Mouse (Mus musculus) layer of hippocampus, adult 2 months (tissue): Measurements from ENCODE around the gene Txlna. TPM values are rescaled to one million over a fixed set of nuclear protein-coding genes. Genes with fewer than 3 reads are reported as not detected.
A peak's percentile ranks its signal among the peaks of the same experiment; 100 is the strongest.

ENCODE experiments used
- DNase-seq, 2 experiments: peaks; one replicate each; pipeline ENCODE4 v3.0.0; 2022; ENCODE audit warnings: low spot score in 2 of 2
- H3K27ac ChIP-seq: fragments of 200-600 bp; 2 replicates; pipeline ENCODE4 v1.8.1; 2022
- H3K4me3 ChIP-seq: fragments of 200-600 bp; 2 replicates; pipeline ENCODE4 v1.8.1; 2022; ENCODE audit warnings: mild to moderate bottlenecking
- CTCF ChIP-seq: fragments of 200-600 bp; conservative IDR thresholded peaks from 2 replicates; pipeline ENCODE4 v1.8.1; 2022; ENCODE audit warnings: antibody characterized with exemption, mild to moderate bottlenecking, moderate library complexity
- total RNA-seq, 2 experiments: library from RNA; stranded (reverse); gene quantifications; 2 replicates each; pipeline ENCODE4 v1.2.3; 2021

The Txlna gene
- total RNA-seq, 2 experiments from 2014 or later: 49.7 to 51.3 TPM

DNA sequence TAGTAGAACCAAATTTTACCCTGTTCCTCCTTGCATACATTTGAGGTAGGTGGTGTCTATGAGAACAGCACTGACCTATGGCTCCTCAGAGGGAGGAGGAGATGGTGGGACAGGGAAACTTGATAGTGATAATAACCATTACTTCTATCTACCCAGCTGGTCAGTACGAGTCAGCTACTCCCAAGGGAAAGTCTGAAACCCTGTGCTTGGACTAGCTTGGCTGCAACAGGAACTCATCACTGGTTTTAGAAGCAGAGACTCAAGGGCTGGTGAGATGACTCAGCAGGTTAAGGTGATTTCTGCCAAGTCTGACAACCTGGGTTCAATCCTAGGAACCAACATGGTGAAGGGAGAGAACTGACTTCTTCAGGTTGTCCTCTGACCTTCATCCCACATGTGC lies 7.8 kb upstream of the Txlna start:
- no peak for DNase-seq

GRCm38 (mm10) chr4:129645204-129645603 lies 4.3 kb upstream of the Txlna start:
- Histone ChIP-seq H3K27ac (peak overlapping the region; percentile 24; the same call in 1 of the 2 replicates), H3K4me3 (no peak overlapping the region)
- TF ChIP-seq CTCF: no peak
- no peak for DNase-seq

More for the DNA sequence above, 7.8 kb upstream of the Txlna start:
- Histone ChIP-seq H3K4me3 (no peak overlapping the region), H3K27ac (no peak overlapping the region)
- no peak for TF ChIP-seq CTCF

GRCm38 (mm10) chr4:129641756-129642155 lies 891 bp upstream of the Txlna start:
- Histone ChIP-seq H3K27ac (peak overlapping the region; percentile 95), H3K4me3 (peak overlapping the region; percentile 80)
- DNase-seq: no peak
- TF ChIP-seq CTCF: no peak

DNA sequence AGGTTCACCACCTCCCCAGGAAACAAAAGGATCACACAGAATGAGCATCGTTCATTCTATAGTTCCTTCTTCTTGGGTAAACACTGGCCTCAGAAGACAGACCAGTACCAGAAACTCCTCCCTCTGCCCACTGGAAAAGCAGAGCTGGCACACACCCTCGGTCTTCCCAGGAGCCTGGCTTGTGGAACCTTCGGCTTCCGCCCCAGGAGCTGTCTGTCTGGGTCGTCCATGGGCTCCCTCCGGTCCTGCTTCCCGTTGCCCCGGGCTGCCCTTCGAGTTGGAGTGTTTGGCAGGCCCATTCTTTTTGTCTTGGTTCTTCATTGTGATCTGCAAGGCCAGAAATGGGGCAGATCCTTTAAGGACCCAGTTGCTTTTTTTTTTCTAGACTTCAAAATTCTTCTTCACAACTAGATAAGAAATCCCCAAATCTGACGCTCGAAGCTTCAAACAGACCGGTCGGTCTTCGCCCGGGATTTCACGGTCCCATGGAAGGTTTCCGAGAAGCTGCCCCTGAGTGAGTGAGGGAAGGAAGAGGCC lies 696 bp downstream of the Txlna start:
- no peak for DNase-seq
- Histone ChIP-seq H3K27ac (peak overlapping the region; percentile 95), H3K4me3 (peak overlapping the region; percentile 80)
- TF ChIP-seq CTCF: no peak

- DNase-seq: no peak
- TF ChIP-seq CTCF: no peak
- Histone ChIP-seq H3K27ac (peak overlapping the region; percentile 95; the same call in 1 of the 2 replicates), H3K4me3 (peak overlapping the region; percentile 80)
These were observed 1.6 kb downstream of the Txlna start for GRCm38 (mm10) chr4:129639221-129639620.

DNA sequence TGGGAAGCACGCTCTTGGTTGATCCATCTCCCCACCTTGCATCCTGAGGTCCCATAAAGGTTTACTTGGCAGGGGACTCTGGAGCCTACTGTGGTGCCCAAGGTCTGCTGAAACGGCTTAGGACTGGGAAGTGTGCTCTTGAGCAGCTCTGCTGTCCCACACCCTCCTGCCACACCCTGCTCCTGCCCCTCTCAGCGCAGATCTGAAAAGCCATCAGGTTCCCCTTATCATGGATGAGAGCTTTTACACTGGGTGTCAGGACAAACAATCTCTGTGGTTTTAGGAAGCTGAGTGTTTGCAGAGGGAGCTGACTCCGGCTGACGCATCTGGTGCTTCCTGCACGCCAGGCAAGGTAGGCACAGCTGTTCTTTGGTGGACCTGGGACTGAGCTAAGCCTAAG lies 7.0 kb downstream of the Txlna start:
- no peak overlapping the region for H3K27ac ChIP-seq
- no peak for TF ChIP-seq CTCF
- no peak for DNase-seq
- H3K4me3 ChIP-seq: no peak overlapping the region

- TF ChIP-seq CTCF: no peak
- Histone ChIP-seq H3K27ac (peak overlapping the region; percentile 40; the same call in 1 of the 2 replicates), H3K4me3 (no peak overlapping the region)
- DNase-seq: no peak
These were observed 9.0 kb downstream of the Txlna start for GRCm38 (mm10) chr4:129631867-129632266.

- no peak for DNase-seq
- peak overlapping the region; percentile 40; the same call in 1 of the 2 replicates for H3K27ac ChIP-seq
- no peak overlapping the region for H3K4me3 ChIP-seq
- TF ChIP-seq CTCF: no peak
These were observed 9.9 kb downstream of the Txlna start for GRCm38 (mm10) chr4:129630944-129631343.

DNA sequence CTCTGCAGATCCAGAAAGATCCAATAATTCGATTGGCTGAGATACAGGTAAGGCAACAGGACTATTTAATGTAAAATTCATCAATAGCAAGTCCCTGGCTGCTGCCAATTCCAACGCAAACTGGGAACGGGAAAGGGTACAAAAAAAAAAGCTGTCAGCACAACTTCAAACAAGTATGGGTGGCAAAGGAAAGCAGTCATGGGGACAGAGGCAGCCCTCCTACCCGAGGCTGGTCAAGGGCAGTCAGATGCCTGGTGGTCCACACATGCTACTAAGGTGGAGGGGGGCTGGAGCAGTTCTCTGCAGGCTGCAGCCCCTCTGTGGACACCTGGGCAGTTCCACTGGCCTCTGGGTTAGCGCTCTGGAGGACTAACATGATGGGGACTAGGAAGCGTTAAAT lies 14.8 kb downstream of the Txlna start:
- Histone ChIP-seq H3K27ac (peak overlapping the region; percentile 98; the same call in 1 of the 2 replicates), H3K4me3 (no peak overlapping the region)
- no peak for DNase-seq
- no peak for TF ChIP-seq CTCF

- no peak for DNase-seq
These were observed 15.4 kb downstream of the Txlna start for GRCm38 (mm10) chr4:129625496-129625895.

GRCm38 (mm10) chr4:129625029-129625370 lies 15.9 kb downstream of the Txlna start:
- peak in 1 of 2 experiments; percentile 49 for DNase-seq
- Histone ChIP-seq H3K27ac (peak overlapping the region; percentile 98), H3K4me3 (peak overlapping the region; percentile 90)
- TF ChIP-seq CTCF: no peak

More at GRCm38 (mm10) chr4:129625496-129625895, 15.4 kb downstream of the Txlna start:
- TF ChIP-seq CTCF: no peak
- H3K27ac ChIP-seq: peak overlapping the region; percentile 98
- H3K4me3 ChIP-seq: no peak overlapping the region

DNA sequence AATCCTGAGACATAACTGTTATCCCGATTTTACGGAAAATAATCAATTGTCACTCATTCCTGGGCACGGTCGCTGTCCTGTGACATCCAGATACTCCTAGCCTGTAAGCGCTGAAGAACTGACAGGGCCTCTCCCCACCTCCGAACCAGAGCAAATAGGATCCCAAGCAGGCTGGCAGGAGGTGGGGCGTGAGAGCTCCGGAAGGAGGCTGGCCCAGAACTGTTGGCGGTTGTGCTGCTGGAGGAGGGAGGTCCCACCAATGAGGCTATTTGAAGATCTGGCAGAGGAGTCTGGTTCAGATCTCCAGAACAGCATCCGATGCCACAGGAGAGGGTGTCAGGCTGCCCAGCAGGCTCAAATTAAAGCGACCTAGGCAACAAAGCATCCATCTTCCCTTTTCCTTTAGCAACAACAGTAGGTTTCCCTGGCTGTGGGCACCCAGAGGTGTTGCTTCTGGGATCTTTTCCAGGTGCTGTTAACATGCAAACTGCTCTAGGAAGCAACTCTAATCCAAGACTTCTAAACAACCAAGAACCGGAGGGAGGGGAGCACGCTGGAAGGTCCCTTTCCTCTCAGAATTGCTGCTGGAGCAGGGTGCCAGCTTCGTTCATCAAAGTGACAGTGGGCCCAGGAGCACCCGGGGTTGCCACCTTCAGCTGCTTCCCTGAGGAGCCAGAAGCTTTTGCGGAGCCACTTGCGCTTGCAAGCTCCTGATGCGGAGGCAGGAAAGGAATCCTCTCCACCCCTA lies 16.4 kb downstream of the Txlna start:
- peak overlapping the region; percentile 98 for H3K27ac ChIP-seq
- DNase-seq: peak; percentile 90 to 95
- H3K4me3 ChIP-seq: peak overlapping the region; percentile 90
- TF ChIP-seq CTCF: no peak

DNA sequence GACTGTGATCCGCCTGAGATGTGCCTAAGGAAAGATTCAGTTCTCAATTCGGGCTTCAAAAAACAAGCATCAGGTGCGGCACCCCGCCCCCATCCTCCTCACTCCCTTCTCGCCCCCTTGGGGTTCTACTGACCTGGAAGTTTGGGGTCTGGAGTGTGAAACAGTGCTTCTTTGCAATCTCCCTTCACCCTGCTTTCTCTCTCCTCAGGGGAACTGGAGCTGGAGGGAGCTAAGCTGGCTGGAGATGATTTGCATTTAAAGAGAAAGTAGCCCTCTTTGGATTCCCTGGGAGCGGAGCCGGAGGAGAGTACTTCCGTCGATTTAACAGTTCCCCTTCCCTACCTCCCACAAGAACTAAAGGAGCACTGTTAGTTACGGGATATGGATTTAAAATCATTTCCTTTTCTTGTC lies 17.2 kb downstream of the Txlna start, which contains the start of gene Ccdc28b:
Ccdc28b (minus strand) TSS at position 267 of the 411 bp plus-strand sequence.
- H3K27ac ChIP-seq: peak within 1 kb of the TSS; percentile 98
- peak within 1 kb of the TSS; percentile 90 for H3K4me3 ChIP-seq
- no peak for TF ChIP-seq CTCF
- DNase-seq: peak; percentile 64 to 71
